Mouse (Mus musculus): ENCODE results near the gene Litaf.

- TF ChIP-seq CTCF (IDR thresholded peaks at IDR 0.05; ENCODE audit: low read depth): no peak
- TF ChIP-seq EP300 (optimal IDR thresholded peaks at IDR 0.05): no peak
Measured at GRCm38 (mm10) chr16:10972259-10972658, 93.7 kb downstream of the Litaf start.

All from stomach, postnatal 0 days (tissue).